Mouse (Mus musculus): ENCODE measurements around the gene Zfp69. TPM values are rescaled to one million over a fixed set of nuclear protein-coding genes. Genes with fewer than 3 reads are reported as not detected.
A peak's percentile ranks its signal among the peaks of the same experiment; 100 is the strongest.

Gene Zfp69
- total RNA-seq, 2 experiments from 2014 or later = 3.5 to 3.6 TPM

- DNase-seq = peak; percentile 95
Measured at GRCm38 (mm10) chr4:120924554-120925299, 26.8 kb downstream of the Zfp69 start, which contains the start of gene Exo5. Gene Exo5 (minus strand): TSS chr4:120925017.

- no peak for DNase-seq
Measured at GRCm38 (mm10) chr4:120921461-120921860, 30.0 kb downstream of the Zfp69 start.

- no peak for DNase-seq
Measured at GRCm38 (mm10) chr4:120914501-120914900, 37.0 kb downstream of the Zfp69 start.

GRCm38 (mm10) chr4:120913861-120914260 is 37.6 kb downstream of the Zfp69 start:
- no peak for DNase-seq

- DNase-seq = no peak
Measured at GRCm38 (mm10) chr4:120913443-120913842, 38.1 kb downstream of the Zfp69 start.

- DNase-seq = no peak
Measured at GRCm38 (mm10) chr4:120912866-120913265, 38.6 kb downstream of the Zfp69 start.

- DNase-seq = no peak
Measured at GRCm38 (mm10) chr4:120911086-120911485, 40.4 kb downstream of the Zfp69 start.

- DNase-seq = peak; percentile 70
Measured at GRCm38 (mm10) chr4:120909558-120910150, 41.8 kb downstream of the Zfp69 start.

GRCm38 (mm10) chr4:120905644-120906043 is 45.9 kb downstream of the Zfp69 start:
- DNase-seq = no peak

GRCm38 (mm10) chr4:120904533-120904932 is 47.0 kb downstream of the Zfp69 start:
- DNase-seq = no peak

GRCm38 (mm10) chr4:120895810-120896584 is 55.5 kb downstream of the Zfp69 start:
- DNase-seq = no peak

GRCm38 (mm10) chr4:120895226-120895625 is 56.3 kb downstream of the Zfp69 start:
- no peak for DNase-seq

GRCm38 (mm10) chr4:120894584-120894983 is 56.9 kb downstream of the Zfp69 start:
- DNase-seq = no peak

- no peak for DNase-seq
Measured at GRCm38 (mm10) chr4:120893656-120894401, 57.7 kb downstream of the Zfp69 start.

- no peak for DNase-seq
Measured at GRCm38 (mm10) chr4:120892516-120892915, 59.0 kb downstream of the Zfp69 start.

- DNase-seq = no peak
Measured at GRCm38 (mm10) chr4:120891960-120892359, 59.5 kb downstream of the Zfp69 start.

- DNase-seq = no peak
Measured at GRCm38 (mm10) chr4:120890754-120891440, 60.6 kb downstream of the Zfp69 start.

GRCm38 (mm10) chr4:120888884-120889283 is 62.6 kb downstream of the Zfp69 start:
- no peak for DNase-seq

- peak; percentile 68 for DNase-seq
Measured at GRCm38 (mm10) chr4:120887381-120888112, 64.0 kb downstream of the Zfp69 start.

- no peak for DNase-seq
Measured at GRCm38 (mm10) chr4:120886811-120887210, 64.7 kb downstream of the Zfp69 start.

- DNase-seq = peak; percentile 41
Measured at GRCm38 (mm10) chr4:120886131-120886530, 65.4 kb downstream of the Zfp69 start.

All from adrenal gland, postnatal 10 days (tissue).